Mouse (Mus musculus) natural killer cell, adult 2 months (primary cell): Measurements from ENCODE around the gene Pth1r.
A peak's percentile ranks its signal among the peaks of the same experiment; 100 is the strongest.

Source experiments
- DNase-seq, 2 experiments: peaks; one replicate each; pipeline ENCODE4 v3.0.0; 2022; ENCODE audit warnings: low spot score in 2 of 2

Pth1r gene

DNA sequence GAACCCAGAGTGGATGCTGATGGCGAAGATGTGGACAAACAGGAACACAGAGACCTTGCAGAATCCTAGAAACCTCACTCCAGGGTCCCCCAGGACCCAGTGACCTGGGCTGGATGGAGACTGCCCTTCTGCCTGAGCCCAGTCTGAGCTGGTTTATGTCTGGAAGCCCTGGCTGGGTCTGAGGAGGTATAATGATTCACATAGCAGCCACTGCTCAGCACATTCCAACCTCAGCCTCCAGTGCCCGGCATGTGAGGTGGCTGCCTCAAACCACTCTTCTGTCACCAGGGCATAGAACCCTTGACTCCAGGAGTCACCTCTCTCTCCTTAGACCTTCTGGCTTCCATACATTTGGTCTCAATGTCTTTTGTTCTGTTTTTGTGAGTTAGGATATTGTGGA is 1.5 kb upstream of the Pth1r start:
- DNase-seq = no peak

DNA sequence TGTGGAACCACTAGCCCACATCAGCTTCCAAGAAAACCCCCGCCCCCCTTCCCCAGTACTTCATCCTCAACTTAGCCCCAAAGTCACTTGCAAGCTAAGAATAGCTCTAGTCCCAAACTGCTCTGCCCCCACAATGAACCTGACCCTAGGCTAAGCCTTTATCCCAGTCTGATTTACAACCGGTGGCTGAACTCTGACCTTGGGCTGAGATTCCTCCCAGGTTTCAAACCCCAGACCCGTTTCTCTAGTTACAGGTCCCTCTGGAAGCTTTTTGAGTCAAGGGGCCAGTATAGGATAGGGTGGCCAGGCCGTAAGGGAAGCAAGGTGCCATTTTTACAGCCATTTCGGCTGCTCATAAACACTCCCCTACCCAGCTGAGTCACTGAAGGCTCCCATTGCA is 707 bp downstream of the Pth1r start:
- DNase-seq = no peak

DNA sequence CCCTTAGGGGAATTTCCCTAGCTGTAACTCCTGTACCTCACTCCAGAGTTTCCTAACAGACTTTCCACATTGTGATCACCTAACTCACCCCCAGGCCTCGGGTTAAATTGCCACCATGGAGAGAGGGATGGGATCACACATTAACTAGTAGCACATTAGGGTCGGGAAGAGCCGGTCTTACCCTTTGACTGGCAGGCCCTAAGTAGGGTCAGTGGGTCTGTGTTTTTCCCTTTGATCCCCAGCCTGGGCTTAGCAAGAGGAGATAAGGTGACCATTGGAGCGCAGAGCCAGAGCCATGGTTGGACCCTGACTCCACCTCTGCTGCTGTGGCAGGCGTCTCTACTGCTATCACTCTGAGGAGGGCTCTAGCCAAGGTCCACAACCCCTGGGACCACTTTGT is 1.2 kb downstream of the Pth1r start:
- no peak for DNase-seq

- no peak for DNase-seq
Measured at GRCm38 (mm10) chr9:110743456-110744323, 3.3 kb downstream of the Pth1r start.

- DNase-seq = no peak
Measured at GRCm38 (mm10) chr9:110742951-110743455, 3.9 kb downstream of the Pth1r start.

GRCm38 (mm10) chr9:110742295-110742950 is 4.5 kb downstream of the Pth1r start:
- DNase-seq = no peak

DNA sequence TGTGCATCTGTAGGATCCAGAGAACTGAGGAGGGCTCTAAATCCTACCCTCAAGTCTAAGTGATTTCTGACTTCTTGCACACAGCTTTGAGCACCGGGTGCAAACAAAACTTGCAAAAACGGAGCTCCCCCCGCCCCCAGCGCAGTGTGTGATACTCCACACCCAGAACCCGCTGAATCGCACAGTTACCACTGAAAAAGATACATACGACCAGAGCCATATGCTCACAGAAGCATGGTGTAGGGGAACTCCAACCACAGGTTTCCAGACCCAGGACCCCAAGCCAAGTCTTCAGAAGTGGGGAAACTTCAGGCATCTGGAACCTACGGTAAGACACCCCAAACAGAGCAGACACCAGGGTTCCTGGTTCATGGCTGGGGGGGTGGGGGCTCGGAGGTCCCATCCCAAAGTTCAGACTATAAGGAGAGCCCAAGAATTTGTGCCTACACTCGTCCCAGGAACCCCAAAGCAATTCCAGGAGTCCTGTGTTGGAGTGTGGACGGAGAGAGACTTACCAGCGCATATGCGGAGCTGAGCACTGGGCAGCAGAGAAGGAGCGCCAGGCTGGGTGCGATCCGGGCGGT is 5.1 kb downstream of the Pth1r start, which contains the start of gene Myl3:
Myl3 (plus strand) TSS at position 151 of the 584 bp plus-strand sequence.
- no peak for DNase-seq

DNA sequence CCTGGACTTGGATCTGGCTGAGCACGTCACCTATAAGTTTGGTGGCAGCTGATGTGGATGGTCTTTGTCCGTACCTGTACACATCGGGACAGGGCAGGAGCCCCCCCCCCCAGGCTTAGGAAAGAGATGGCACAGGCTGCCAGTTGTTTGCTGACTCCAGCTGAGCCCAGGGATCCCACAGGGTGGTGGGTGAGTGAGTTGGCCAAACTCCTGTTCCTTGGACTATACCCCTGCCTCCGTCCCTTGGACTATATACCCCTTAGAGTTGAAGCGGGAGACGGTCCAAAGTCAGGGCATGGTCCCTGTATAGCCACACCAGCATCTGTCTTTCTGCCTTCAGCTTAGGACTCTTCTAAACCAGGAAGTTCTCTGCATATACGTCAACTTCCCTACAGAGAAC is 7.0 kb downstream of the Pth1r start:
- no peak for DNase-seq

DNA sequence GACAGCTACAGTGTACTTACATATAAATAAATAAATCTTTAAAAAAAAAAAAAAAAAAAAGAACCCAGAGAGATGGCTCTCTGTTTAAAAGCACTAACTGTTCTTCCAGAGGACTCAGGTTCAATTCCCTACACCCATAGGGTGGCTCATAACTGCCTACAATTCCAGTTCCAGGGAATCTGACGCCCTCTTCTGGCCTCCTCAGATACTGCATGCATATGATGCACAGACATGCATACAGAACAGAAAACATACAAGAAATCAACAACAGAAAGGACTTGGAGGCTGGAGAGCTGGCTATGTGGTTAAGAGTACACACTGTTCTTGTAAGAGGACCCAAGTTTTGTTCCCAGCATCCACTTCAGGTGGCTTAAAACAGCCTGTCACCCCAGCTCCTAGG is 8.9 kb downstream of the Pth1r start:
- DNase-seq = no peak

- DNase-seq = no peak
Measured at GRCm38 (mm10) chr9:110736362-110736761, 10.6 kb downstream of the Pth1r start.

GRCm38 (mm10) chr9:110734154-110734553 is 12.8 kb downstream of the Pth1r start:
- peak in 1 of 2 experiments; percentile 36 for DNase-seq

DNA sequence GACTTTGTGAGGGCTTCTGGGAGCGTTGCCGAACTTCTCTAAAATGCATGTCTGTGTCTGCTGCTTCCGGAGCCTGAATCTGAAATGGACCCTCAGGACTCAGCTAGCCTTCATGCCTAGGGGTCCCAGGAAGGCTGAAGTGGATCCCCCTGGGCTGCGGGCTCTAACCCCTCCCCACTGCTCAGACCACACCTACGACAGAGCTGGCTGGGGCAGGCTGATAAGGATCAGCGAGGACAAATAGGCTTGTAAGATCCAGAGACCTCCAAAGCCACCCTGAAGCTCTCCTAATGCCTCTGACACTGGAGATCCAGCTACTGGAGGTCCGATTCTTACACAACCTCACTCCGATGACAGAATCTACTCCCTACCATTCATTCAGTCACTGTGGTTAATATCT is 13.8 kb downstream of the Pth1r start:
- DNase-seq = no peak

DNA sequence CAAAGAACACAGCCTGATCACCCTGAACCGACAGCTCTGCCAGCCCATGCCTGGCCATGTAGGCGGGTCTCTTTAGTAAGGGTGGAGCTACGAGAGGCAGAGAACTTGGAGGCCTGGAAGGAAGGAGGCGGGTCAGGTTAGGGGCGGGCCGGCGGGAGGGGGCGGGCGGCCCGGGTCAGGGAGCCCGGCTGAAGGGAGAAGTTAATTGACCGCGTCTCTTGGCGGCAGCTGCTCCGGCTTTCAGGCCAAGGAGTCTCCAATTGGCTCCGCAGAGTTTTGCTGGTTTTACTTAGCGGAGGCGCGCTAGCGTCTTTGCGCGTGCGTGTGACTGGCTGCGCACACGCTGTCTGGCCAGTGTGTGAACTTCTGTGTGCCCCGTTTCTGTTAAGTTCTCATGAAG is 14.3 kb downstream of the Pth1r start:
- DNase-seq = peak; percentile 29 to 30

DNA sequence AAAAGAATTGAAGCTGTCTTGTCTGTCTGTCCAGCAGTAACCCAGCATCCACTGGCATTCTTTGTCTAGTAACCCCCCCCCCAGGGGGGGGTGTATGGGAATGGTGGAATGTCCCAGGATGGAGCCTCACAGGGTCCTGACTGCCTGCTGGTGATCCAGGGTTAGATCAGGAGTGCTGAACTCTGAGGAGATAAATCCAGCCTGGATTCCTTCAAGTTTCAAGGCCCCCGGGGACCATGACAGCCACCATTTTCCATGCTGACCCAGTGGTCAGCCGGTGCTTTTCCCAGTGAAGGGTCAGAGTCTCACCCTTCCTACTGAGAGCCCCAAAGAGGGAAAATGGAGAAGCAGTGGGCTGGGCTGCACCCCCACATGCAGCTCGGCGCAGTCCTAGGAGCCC is 15.1 kb downstream of the Pth1r start:
- DNase-seq = no peak

GRCm38 (mm10) chr9:110729841-110730240 is 17.1 kb downstream of the Pth1r start:
- DNase-seq = peak in 1 of 2 experiments; percentile 38

GRCm38 (mm10) chr9:110726867-110727266 is 20.1 kb downstream of the Pth1r start:
- DNase-seq = no peak

- no peak for DNase-seq
Measured at GRCm38 (mm10) chr9:110725721-110726135, 21.2 kb downstream of the Pth1r start.

- no peak for DNase-seq
Measured at GRCm38 (mm10) chr9:110722060-110722459, 24.9 kb downstream of the Pth1r start.

DNA sequence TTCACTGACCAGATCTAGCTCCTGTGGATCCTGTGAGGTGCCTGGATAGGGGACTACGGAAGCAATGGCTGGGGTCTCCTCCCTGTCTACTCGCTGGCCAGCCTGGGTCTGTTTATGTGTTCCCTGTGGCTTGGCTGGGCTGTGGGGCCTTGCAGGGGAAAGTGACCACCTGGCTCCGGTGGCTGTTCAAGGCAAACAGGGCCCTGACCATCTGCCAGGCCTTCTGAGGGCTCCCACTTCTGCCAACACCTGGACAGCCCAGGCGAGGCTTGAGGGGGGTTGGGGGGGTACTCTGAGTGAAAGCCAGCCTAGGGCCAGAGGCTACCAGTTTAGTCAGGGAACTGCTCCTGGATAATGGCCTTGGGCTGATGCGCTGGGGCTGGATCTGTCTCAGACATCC is 27.0 kb downstream of the Pth1r start:
- DNase-seq = no peak

DNA sequence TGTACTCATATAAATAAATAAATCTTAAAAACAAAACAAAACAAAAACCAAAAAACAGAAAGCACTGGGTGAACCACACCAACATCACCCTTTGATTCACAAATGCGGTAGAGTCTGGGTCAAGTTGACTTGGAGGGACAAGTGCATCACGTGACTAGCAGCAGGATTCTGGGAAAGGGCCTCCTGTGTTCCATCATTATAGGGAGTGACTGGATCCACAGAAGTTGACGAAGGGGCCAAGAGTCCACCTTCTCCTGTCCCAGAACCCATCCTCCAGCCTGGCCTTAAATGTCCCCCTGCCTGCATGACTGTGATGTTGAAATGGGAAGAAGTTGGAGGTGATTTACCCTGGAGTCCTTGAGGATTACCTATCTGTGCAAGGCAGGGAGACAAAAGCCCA is 28.1 kb downstream of the Pth1r start:
- no peak for DNase-seq

DNA sequence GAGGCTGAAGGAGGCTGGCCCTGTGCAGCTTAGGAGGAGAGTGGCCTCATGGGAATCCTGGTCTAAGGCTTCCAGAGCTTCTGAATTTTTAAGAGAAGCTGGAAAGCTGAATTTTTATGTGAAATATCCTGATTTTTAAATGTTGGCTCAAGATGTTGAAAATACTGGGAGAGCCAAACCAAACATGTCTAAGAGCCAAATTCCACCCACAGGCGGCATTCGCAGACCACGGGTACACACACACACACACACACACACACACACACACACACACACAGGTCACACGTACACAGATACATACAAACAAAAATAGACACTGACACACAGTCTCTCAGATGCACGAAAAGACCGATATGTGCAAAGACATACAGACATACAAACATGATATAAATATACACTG is 28.9 kb downstream of the Pth1r start:
- no peak for DNase-seq

DNA sequence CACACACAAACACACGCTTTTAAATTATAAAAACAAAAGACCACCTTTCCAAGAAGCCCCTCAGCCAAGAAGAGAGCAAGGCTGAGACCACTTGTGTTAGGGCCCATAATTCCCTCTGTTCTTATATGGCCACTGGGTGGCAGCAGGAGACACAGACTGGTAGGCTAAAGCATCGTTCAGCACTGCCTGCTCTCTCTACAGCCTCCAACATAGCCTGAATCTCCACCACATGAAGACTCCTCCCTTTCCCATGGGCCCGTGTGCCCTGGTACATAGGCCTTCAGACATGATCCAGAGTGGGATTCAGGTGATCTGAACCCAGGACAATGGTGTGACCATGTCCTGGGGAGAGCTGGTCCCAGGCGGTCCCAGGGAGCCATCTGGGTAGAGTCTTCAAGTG is 30.2 kb downstream of the Pth1r start:
- peak in 1 of 2 experiments; percentile 29 for DNase-seq

DNA sequence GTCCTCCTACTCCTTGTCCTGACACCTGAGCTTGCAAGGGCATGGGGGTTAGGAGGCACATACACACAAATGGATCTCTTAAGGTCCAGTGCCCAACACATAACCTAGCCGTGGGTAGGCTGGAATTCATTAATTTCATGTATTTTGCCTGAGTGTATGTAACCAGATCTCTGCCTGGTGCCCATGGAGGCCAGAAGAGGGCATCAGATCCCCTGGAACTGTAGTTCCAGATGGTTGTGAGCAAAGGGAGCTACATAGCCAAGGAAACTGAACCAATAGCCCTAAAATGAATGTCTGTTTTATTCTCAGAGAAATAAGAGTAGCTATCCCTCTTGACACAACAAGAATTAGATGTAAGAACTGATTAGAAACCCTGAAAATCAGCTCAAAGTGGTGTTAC is 31.5 kb downstream of the Pth1r start:
- no peak for DNase-seq
